Comparison of ENCODE assay signal across 28 mouse cellular contexts in genomic region chr11:90451506-90451905, GRCm38 (mm10).
DNase-seq lines count a peak whose midpoint lies in the region; ATAC-seq lines count a peak whose summit lies in the region.
"Had no signal": no experiment of that assay in that cellular context is flagged by ENCODE, and none has a peak within 500 bp of the region (broad histone marks: within the 10 kb centered on the region; RNA-seq: fewer than 3 reads in every experiment).

No protein-coding gene starts in this region.

- ATAC-seq in forebrain, embryonic 15.5 days (replicated peaks): no peak
- ATAC-seq in forebrain, embryonic 16.5 days: no peak
- no peak for ATAC-seq in liver, embryonic 11.5 days (replicated peaks; ENCODE audit: low FRiP score)
- no peak for ATAC-seq in liver, embryonic 12.5 days
- ATAC-seq: activated CD4-positive, CD25-positive, alpha-beta regulatory T cell, adult 4 months; forebrain, embryonic 13.5 days; intestine, postnatal 0 days had no signal

- no peak overlapping the region for H3K4me2 ChIP-seq in forebrain, embryonic 15.5 days (replicated peaks)
- no peak overlapping the region for H3K4me2 ChIP-seq in forebrain, embryonic 16.5 days (ENCODE audit: low read length)
- no peak overlapping the region for H3K4me2 ChIP-seq in liver, embryonic 11.5 days
- no peak overlapping the region for H3K4me2 ChIP-seq in liver, embryonic 12.5 days
- H3K4me2 ChIP-seq: forebrain, embryonic 13.5 days; heart, embryonic 13.5 days; limb, embryonic 12.5 days; liver, embryonic 13.5 days; lung, embryonic 15.5 days had no signal

- H3K36me3 ChIP-seq in forebrain, embryonic 15.5 days: no peaks in the 10 kb centered on the region
- no peaks in the 10 kb centered on the region for H3K36me3 ChIP-seq in forebrain, embryonic 16.5 days (ENCODE audit: control insufficient read depth, insufficient read depth)
- no peaks in the 10 kb centered on the region for H3K36me3 ChIP-seq in liver, embryonic 11.5 days (ENCODE audit: control insufficient read depth, insufficient read depth, low read length)
- H3K36me3 ChIP-seq in liver, embryonic 12.5 days: no peaks in the 10 kb centered on the region
- H3K36me3 ChIP-seq: embryonic facial prominence, embryonic 13.5 days; heart, embryonic 13.5 days; limb, embryonic 12.5 days; liver, embryonic 13.5 days; lung, embryonic 15.5 days had no signal

- H3K9me3 ChIP-seq in forebrain, embryonic 15.5 days: no peaks in the 10 kb centered on the region
- no peaks in the 10 kb centered on the region for H3K9me3 ChIP-seq in forebrain, embryonic 16.5 days (ENCODE audit: control insufficient read depth, low read length)
- no peaks in the 10 kb centered on the region for H3K9me3 ChIP-seq in liver, embryonic 11.5 days (ENCODE audit: control insufficient read depth, low read length)
- no peaks in the 10 kb centered on the region for H3K9me3 ChIP-seq in liver, embryonic 12.5 days (replicated peaks)
- H3K9me3 ChIP-seq: embryonic facial prominence, embryonic 13.5 days; forebrain, embryonic 13.5 days; heart, embryonic 13.5 days; limb, embryonic 12.5 days; liver, embryonic 13.5 days; lung, embryonic 15.5 days; megakaryocyte, embryonic 14.5 days had no signal

- 0 out of 2 replicates have a peak overlapping the region, but pooled peaks have one; percentile 15 for H3K27ac ChIP-seq in forebrain, embryonic 15.5 days (replicated peaks)
- H3K27ac ChIP-seq in forebrain, embryonic 16.5 days (ENCODE audit: low read length): no peak overlapping the region
- no peak overlapping the region for H3K27ac ChIP-seq in liver, embryonic 11.5 days (ENCODE audit: low read depth, low read length)
- no peak overlapping the region for H3K27ac ChIP-seq in liver, embryonic 12.5 days
- H3K27ac ChIP-seq: embryonic facial prominence, embryonic 13.5 days; forebrain, embryonic 13.5 days; heart, adult 2 months; heart, embryonic 13.5 days; layer of hippocampus, adult 2 months; limb, embryonic 12.5 days; liver, embryonic 13.5 days; lung, embryonic 15.5 days had no signal

- peaks cover 5% of the 10 kb centered on the region for H3K4me1 ChIP-seq in forebrain, embryonic 15.5 days
- no peaks in the 10 kb centered on the region; the same call in 1 of the 2 replicates for H3K4me1 ChIP-seq in forebrain, embryonic 16.5 days (replicated peaks; ENCODE audit: control insufficient read depth, insufficient read depth, low read length)
- no peaks in the 10 kb centered on the region for H3K4me1 ChIP-seq in liver, embryonic 11.5 days (replicated peaks; ENCODE audit: control insufficient read depth, insufficient read depth, low read length)
- no peaks in the 10 kb centered on the region for H3K4me1 ChIP-seq in liver, embryonic 12.5 days
- H3K4me1 ChIP-seq: forebrain, embryonic 13.5 days; heart, embryonic 13.5 days; limb, embryonic 12.5 days; liver, embryonic 13.5 days; lung, embryonic 15.5 days; megakaryocyte, embryonic 14.5 days had no signal

- DNase-seq in liver, embryonic 11.5 days (ENCODE audit: low spot score): peak; percentile 1
- peak; percentile 2 for DNase-seq in right cerebral cortex, adult 18-20 months
- DNase-seq in right cerebral cortex, postnatal 36 days (ENCODE audit: low spot score in 2 of 2): no peak
- DNase-seq in c-Kit-positive CD71-positive TER-119-positive erythroid progenitor cells, embryonic 14.5 days (ENCODE audit: low spot score): no peak
- DNase-seq: adrenal gland, adult 8-10 months; B cell, adult 2 months; cerebellum, postnatal 36 days; embryo, embryonic 11 days; gastrocnemius, postnatal 14 days; heart, adult 2 months; kidney, postnatal 25 days; liver, embryonic 13.5 days; lung, postnatal 36 days; right cerebral cortex, postnatal 25 days; thymus, postnatal 25 days had no signal

- no peak overlapping the region for H3K4me3 ChIP-seq in forebrain, embryonic 15.5 days
- no peak overlapping the region for H3K4me3 ChIP-seq in forebrain, embryonic 16.5 days (replicated peaks; ENCODE audit: low read length)
- H3K4me3 ChIP-seq in liver, embryonic 11.5 days (ENCODE audit: low read depth, low read length): no peak overlapping the region
- no peak overlapping the region for H3K4me3 ChIP-seq in liver, embryonic 12.5 days
- H3K4me3 ChIP-seq: embryonic facial prominence, embryonic 13.5 days; erythroblast, embryonic 14.5 days; forebrain, embryonic 13.5 days; heart, adult 2 months; heart, embryonic 13.5 days; layer of hippocampus, adult 2 months; limb, embryonic 12.5 days; liver, embryonic 13.5 days; lung, embryonic 15.5 days; megakaryocyte, embryonic 14.5 days had no signal

- H3K27me3 ChIP-seq in forebrain, embryonic 15.5 days: no peaks in the 10 kb centered on the region
- H3K27me3 ChIP-seq in forebrain, embryonic 16.5 days (replicated peaks; ENCODE audit: control insufficient read depth, insufficient read depth, low read length): no peaks in the 10 kb centered on the region
- H3K27me3 ChIP-seq in liver, embryonic 11.5 days (replicated peaks; ENCODE audit: control insufficient read depth, insufficient read depth, low read length): no peaks in the 10 kb centered on the region
- no peaks in the 10 kb centered on the region for H3K27me3 ChIP-seq in liver, embryonic 12.5 days (replicated peaks)
- H3K27me3 ChIP-seq: embryonic facial prominence, embryonic 13.5 days; forebrain, embryonic 13.5 days; heart, embryonic 13.5 days; limb, embryonic 12.5 days; liver, embryonic 13.5 days; lung, embryonic 15.5 days; megakaryocyte, embryonic 14.5 days had no signal

- WGBS in forebrain, embryonic 15.5 days: 58% methylated on average over 5 of the region's 5 CpGs
- WGBS in forebrain, embryonic 16.5 days: 54% methylated on average over 5 of the region's 5 CpGs
- 74% methylated on average over 5 of the region's 5 CpGs for WGBS in liver, embryonic 11.5 days
- WGBS in liver, embryonic 12.5 days (ENCODE audit: insufficient replicate concordance): 53% methylated on average over 5 of the region's 5 CpGs

- H3K9ac ChIP-seq in forebrain, embryonic 15.5 days (replicated peaks): no peak overlapping the region
- no peak overlapping the region for H3K9ac ChIP-seq in forebrain, embryonic 16.5 days (replicated peaks; ENCODE audit: low read depth, low read length)
- no peak overlapping the region for H3K9ac ChIP-seq in liver, embryonic 11.5 days (ENCODE audit: low read depth, low read length)
- H3K9ac ChIP-seq in liver, embryonic 12.5 days: no peak overlapping the region
- H3K9ac ChIP-seq: embryonic facial prominence, embryonic 13.5 days; forebrain, embryonic 13.5 days; heart, embryonic 13.5 days; limb, embryonic 12.5 days; liver, embryonic 13.5 days; lung, embryonic 15.5 days had no signal

Comparison
In these comparisons a context has a peak if more than half of its experiments do, and no peak if none do; other contexts are left out.
1. DNase-seq: peak in liver, embryonic 11.5 days (single experiment) and right cerebral cortex, adult 18-20 months (single experiment); none in right cerebral cortex, postnatal 36 days (0 of 2) and c-Kit-positive CD71-positive TER-119-positive erythroid progenitor cells, embryonic 14.5 days (single experiment).